Mouse (Mus musculus): ENCODE results near the gene Atg16l1. TPM values are rescaled to one million over a fixed set of nuclear protein-coding genes. Genes with fewer than 3 reads are reported as not detected.

The Atg16l1 gene
- total and polyA plus RNA-seq, 2 experiments from 2014 or later, result 49.1 to 98.7 TPM

DNA sequence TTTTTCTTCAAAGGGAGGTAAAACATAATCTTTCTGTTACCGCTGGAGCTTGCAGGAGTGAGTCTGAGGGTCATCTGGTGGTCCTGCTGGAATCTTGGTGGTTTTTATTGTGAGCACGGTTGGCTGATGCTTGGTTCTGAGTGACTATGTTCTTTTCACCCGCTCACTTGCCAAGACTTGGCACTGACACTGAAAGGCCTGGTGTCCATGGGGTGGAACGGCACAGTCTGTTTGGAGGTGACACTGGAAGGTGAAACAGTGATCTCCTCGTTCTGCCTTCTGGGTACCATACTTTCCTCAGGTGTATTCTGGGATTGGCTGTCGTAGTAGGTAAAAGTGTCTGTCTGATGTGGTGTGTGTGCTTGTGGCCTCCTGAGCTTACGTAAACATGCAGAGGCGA is 34.0 kb downstream of the Atg16l1 start:
- Histone ChIP-seq H3K4me3 (ENCODE audit: low read depth, low read length) (no peak overlapping the region), H3K27me3 (ENCODE audit: insufficient read depth, low read length) (no peaks in the 10 kb centered on the region), H3K4me1 (ENCODE audit: insufficient read depth) (no peaks in the 10 kb centered on the region), H3K9me3 (ENCODE audit: low read length) (no peaks in the 10 kb centered on the region), H3K27ac (ENCODE audit: low read depth, low read length) (no peak overlapping the region), H3K4me2 (ENCODE audit: low read depth) (no peak overlapping the region), H3K36me3 (ENCODE audit: insufficient read depth) (peaks cover 77% of the 10 kb centered on the region), H3K9ac (no peak overlapping the region)
- 94% methylated on average over 8 of the region's 8 CpGs for WGBS
- no peak for TF ChIP-seq CTCF (IDR thresholded peaks at IDR 0.05; ENCODE audit: low read depth)
- no peak for DNase-seq
- ATAC-seq, result no peak

DNA sequence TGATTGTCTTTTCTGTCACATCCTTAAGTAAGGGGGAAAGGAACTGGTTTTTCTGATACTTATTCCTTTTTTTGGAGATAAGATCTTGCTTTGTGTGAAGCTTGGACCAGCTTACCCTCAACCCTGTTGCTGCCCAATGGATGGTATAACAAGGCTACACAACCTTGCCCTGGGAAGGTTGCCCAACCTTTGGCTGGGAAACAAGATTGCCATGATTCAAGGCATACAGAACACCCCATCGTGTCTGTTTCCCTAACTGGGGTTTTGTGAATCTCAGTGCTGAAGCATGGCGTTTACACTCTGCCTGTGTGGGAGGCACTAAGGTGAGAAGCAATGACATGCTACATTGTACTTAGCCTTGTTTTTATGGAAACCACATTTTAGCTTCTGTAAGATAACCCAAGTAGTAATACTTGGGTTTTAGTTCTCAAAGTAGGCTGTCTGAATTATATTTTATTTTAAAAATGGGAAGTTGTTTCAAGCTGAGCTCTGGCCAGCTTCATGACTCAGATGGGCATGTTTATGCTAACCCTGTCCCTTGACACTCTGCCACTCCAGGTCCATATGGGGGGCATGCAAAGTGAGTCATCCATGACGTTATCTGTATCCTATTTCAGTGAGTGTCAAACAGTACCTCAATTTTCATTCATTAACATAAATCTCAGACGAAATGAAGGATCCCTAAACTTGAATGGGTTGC is 36.9 kb downstream of the Atg16l1 start:
- no peaks in the 10 kb centered on the region for H3K9me3 ChIP-seq (ENCODE audit: low read length)

DNA sequence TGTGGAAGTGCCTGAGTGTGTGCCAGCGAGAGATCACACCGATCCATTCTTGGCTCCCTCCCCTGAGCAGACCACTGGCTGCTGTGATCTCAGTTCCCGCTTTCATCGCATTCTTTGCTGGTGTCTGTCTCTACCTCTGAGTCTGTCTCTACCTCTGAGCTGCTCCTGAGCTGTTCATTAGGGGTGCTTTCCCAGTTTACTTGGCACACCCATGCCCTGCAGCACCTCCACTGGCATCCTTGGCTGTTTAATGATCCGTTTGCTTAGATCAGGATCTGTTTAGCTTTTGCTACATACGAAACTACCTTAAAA is 37.4 kb downstream of the Atg16l1 start:
- TF ChIP-seq CTCF (IDR thresholded peaks at IDR 0.05; ENCODE audit: low read depth), result no peak
- WGBS, result 84% methylated on average over 6 of the region's 6 CpGs
- Histone ChIP-seq H3K27ac (ENCODE audit: low read depth, low read length) (no peak overlapping the region), H3K4me2 (ENCODE audit: low read depth) (no peak overlapping the region), H3K9me3 (ENCODE audit: low read length) (no peaks in the 10 kb centered on the region), H3K4me1 (ENCODE audit: insufficient read depth) (no peaks in the 10 kb centered on the region), H3K4me3 (ENCODE audit: low read depth, low read length) (no peak overlapping the region), H3K27me3 (ENCODE audit: insufficient read depth, low read length) (no peaks in the 10 kb centered on the region), H3K36me3 (ENCODE audit: insufficient read depth) (peaks cover 43% of the 10 kb centered on the region), H3K9ac (no peak overlapping the region)
- ATAC-seq (no peak), DNase-seq (no peak)

More for the DNA sequence above, 36.9 kb downstream of the Atg16l1 start:
- Histone ChIP-seq H3K36me3 (ENCODE audit: insufficient read depth) (peaks cover 48% of the 10 kb centered on the region), H3K4me3 (ENCODE audit: low read depth, low read length) (no peak overlapping the region), H3K4me1 (ENCODE audit: insufficient read depth) (no peaks in the 10 kb centered on the region), H3K4me2 (ENCODE audit: low read depth) (no peak overlapping the region), H3K27me3 (ENCODE audit: insufficient read depth, low read length) (no peaks in the 10 kb centered on the region), H3K27ac (ENCODE audit: low read depth, low read length) (no peak overlapping the region), H3K9ac (no peak overlapping the region)
- ATAC-seq (no peak), DNase-seq (no peak)
- no peak for TF ChIP-seq CTCF (IDR thresholded peaks at IDR 0.05; ENCODE audit: low read depth)
- 69% methylated on average over 4 of the region's 4 CpGs for WGBS

DNA sequence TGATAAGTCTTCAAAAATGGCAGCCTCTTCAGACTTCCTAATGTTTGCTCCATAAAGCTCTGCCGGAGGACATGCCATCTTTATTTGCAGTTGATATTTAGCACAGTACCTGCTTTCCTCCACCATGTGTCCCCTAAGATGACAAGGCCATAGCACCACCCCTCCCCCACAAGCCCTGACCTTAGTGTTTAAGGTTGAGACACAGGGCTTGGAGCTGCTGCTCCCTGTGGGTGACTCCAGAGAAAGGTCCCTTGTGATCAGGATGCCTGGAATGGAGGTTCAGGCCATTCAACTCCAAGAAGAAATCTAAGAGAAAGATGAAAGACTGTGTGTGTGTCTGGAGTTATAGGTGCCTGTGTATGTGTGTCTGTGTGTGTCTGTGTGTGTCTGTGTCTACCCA is 42.0 kb downstream of the Atg16l1 start:
- Histone ChIP-seq H3K9me3 (ENCODE audit: low read length) (no peaks in the 10 kb centered on the region), H3K36me3 (ENCODE audit: insufficient read depth) (0 out of 2 replicates have a peak, but pooled peaks cover 6% of the 10 kb centered on the region), H3K4me3 (ENCODE audit: low read depth, low read length) (no peak overlapping the region), H3K27ac (ENCODE audit: low read depth, low read length) (no peak overlapping the region), H3K27me3 (ENCODE audit: insufficient read depth, low read length) (no peaks in the 10 kb centered on the region), H3K4me2 (ENCODE audit: low read depth) (no peak overlapping the region), H3K9ac (no peak overlapping the region), H3K4me1 (ENCODE audit: insufficient read depth) (no peaks in the 10 kb centered on the region)
- WGBS, result 89% methylated on average over 1 of the region's 1 CpGs
- ATAC-seq (no peak), DNase-seq (no peak)
- TF ChIP-seq CTCF (IDR thresholded peaks at IDR 0.05; ENCODE audit: low read depth), result no peak

DNA sequence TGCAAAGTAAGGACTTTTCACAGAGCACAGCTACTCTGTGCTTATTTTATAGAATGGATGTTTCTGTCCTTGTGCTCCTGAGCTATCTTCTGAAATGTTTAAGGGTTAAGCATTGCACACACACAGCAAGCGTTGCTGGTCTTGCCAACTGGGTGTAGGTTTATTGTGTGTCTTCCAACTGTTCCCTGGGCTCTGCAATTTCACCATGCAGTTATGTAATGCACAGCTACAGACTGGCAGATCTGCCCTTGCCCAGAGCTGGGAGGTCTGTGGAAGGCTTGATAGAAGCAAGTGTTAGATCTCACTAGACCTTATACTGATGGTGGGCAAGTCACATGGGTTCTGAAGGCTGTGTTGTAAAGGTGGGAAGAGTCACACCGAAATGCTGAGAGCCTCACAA is 42.6 kb downstream of the Atg16l1 start:
- TF ChIP-seq CTCF (IDR thresholded peaks at IDR 0.05; ENCODE audit: low read depth), result no peak
- Histone ChIP-seq H3K36me3 (ENCODE audit: insufficient read depth) (0 out of 2 replicates have a peak, but pooled peaks cover 3% of the 10 kb centered on the region), H3K9ac (no peak overlapping the region), H3K4me1 (ENCODE audit: insufficient read depth) (no peaks in the 10 kb centered on the region), H3K4me2 (ENCODE audit: low read depth) (no peak overlapping the region), H3K4me3 (ENCODE audit: low read depth, low read length) (no peak overlapping the region), H3K27me3 (ENCODE audit: insufficient read depth, low read length) (no peaks in the 10 kb centered on the region), H3K27ac (ENCODE audit: low read depth, low read length) (no peak overlapping the region), H3K9me3 (ENCODE audit: low read length) (no peaks in the 10 kb centered on the region)
- DNase-seq, result no peak
- ATAC-seq, result no peak
- 85% methylated on average over 2 of the region's 2 CpGs for WGBS

DNA sequence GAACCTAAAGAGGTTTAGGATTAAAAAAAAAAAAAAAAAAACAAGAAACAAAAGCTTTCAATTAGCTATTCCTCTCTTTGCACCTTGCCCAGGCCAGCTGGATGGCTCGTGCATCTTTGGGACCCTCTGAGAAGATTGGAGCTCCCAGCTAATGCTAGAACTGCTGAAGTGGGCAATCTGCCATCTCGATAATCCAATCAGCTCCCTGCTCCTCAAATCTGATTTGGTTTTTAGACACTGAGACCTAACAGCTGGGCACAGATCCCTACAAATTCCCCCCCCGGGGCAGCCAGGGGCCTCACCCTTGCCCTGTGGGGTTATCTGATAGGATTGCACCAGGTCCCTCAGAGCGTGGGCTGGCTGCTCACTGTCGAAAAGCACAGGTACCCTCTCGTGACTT is 47.9 kb downstream of the Atg16l1 start, which contains the start of gene Sag:
Gene Sag, plus strand, starts transcription at position 105 of the 400 bp plus-strand sequence.
- H3K27ac ChIP-seq (ENCODE audit: low read depth, low read length), result no peak within 1 kb of the TSS
- H3K9me3 ChIP-seq (ENCODE audit: low read length), result no peaks in the 10 kb centered on the region
- no peak for TF ChIP-seq CTCF (IDR thresholded peaks at IDR 0.05; ENCODE audit: low read depth)
- no peak within 1 kb of the TSS for H3K9ac ChIP-seq
- 78% methylated on average over 6 of the region's 6 CpGs for WGBS
- no peak for ATAC-seq
- H3K4me3 ChIP-seq (ENCODE audit: low read depth, low read length), result no peak within 1 kb of the TSS
- DNase-seq, result no peak
- H3K36me3 ChIP-seq (ENCODE audit: insufficient read depth), result no peaks in the 10 kb centered on the region
- no peaks in the 10 kb centered on the region for H3K4me1 ChIP-seq (ENCODE audit: insufficient read depth)
- no peak within 1 kb of the TSS for H3K4me2 ChIP-seq (ENCODE audit: low read depth)
- H3K27me3 ChIP-seq (ENCODE audit: insufficient read depth, low read length), result no peaks in the 10 kb centered on the region

GRCm38 (mm10) chr1:87807751-87808150 is 52.1 kb downstream of the Atg16l1 start:
- Histone ChIP-seq H3K4me2 (ENCODE audit: low read depth) (no peak overlapping the region), H3K4me3 (ENCODE audit: low read depth, low read length) (no peak overlapping the region), H3K27me3 (ENCODE audit: insufficient read depth, low read length) (no peaks in the 10 kb centered on the region), H3K9ac (no peak overlapping the region), H3K4me1 (ENCODE audit: insufficient read depth) (no peaks in the 10 kb centered on the region), H3K9me3 (ENCODE audit: low read length) (no peaks in the 10 kb centered on the region), H3K36me3 (ENCODE audit: insufficient read depth) (no peaks in the 10 kb centered on the region), H3K27ac (ENCODE audit: low read depth, low read length) (no peak overlapping the region)
- no peak for DNase-seq
- TF ChIP-seq CTCF (IDR thresholded peaks at IDR 0.05; ENCODE audit: low read depth), result no peak
- no peak for ATAC-seq
- WGBS, result 91% methylated on average over 1 of the region's 1 CpGs
